Comparison of ENCODE assay signal across 10 mouse cellular contexts in genomic region chr15:102126303-102126702, GRCm38 (mm10). TPM values are rescaled to one million over a fixed set of nuclear protein-coding genes. Genes with fewer than 3 reads are reported as not detected.
A peak's percentile ranks its signal among the peaks of the same experiment; 100 is the strongest.
DNase-seq lines count a peak whose midpoint lies in the region; ATAC-seq lines count a peak whose summit lies in the region.
"Had no signal": no experiment of that assay in that cellular context is flagged by ENCODE, and none has a peak within 500 bp of the region (broad histone marks: within the 10 kb centered on the region; RNA-seq: fewer than 3 reads in every experiment).

No protein-coding gene starts in this region.

- H3K4me1 ChIP-seq in kidney, embryonic 14.5 days (ENCODE audit: control insufficient read depth, insufficient read depth, low read length) = no peaks in the 10 kb centered on the region
- H3K4me1 ChIP-seq: limb, embryonic 12.5 days had no signal

- H3K27ac ChIP-seq in kidney, embryonic 14.5 days (ENCODE audit: low read depth, low read length) = peak overlapping the region; percentile 42; the same call in 1 of the 2 replicates
- H3K27ac ChIP-seq: limb, embryonic 12.5 days had no signal

- no peaks in the 10 kb centered on the region for H3K9me3 ChIP-seq in kidney, embryonic 14.5 days (ENCODE audit: control insufficient read depth, low read length)
- H3K9me3 ChIP-seq: limb, embryonic 12.5 days had no signal

- H3K36me3 ChIP-seq in kidney, embryonic 14.5 days (ENCODE audit: control insufficient read depth, insufficient read depth, low read length) = peaks cover 69% of the 10 kb centered on the region

- no peak overlapping the region for H3K4me3 ChIP-seq in kidney, embryonic 14.5 days (ENCODE audit: low read length)
- H3K4me3 ChIP-seq: limb, embryonic 12.5 days had no signal

- H3K27me3 ChIP-seq in kidney, embryonic 14.5 days (ENCODE audit: control insufficient read depth, insufficient read depth, low read length) = no peaks in the 10 kb centered on the region
- H3K27me3 ChIP-seq: limb, embryonic 12.5 days; Patski had no signal

- H3K9ac ChIP-seq in kidney, embryonic 14.5 days (ENCODE audit: low read depth, low read length) = no peak overlapping the region
- H3K9ac ChIP-seq: limb, embryonic 12.5 days had no signal

- no peak for ATAC-seq in kidney, embryonic 14.5 days (ENCODE audit: low FRiP score, low TSS enrichment)
- ATAC-seq: Patski had no signal

- DNase-seq in ovary, postnatal 14 days (ENCODE audit: low spot score) = peak; percentile 58
- DNase-seq in ovary, adult 18-20 months (ENCODE audit: low spot score) = no peak
- DNase-seq in gastrocnemius, postnatal 25 days = peak; percentile 55
- DNase-seq in right cerebral cortex, postnatal 14 days = no peak
- DNase-seq in layer of hippocampus, postnatal 25 days (ENCODE audit: extremely low spot score in 1 of 2, low spot score in 1 of 2) = no peak
- no peak for DNase-seq in thymus, postnatal 25 days
- DNase-seq: embryo, embryonic 11 days had no signal

- no peak overlapping the region for H3K4me2 ChIP-seq in kidney, embryonic 14.5 days (replicated peaks; ENCODE audit: low read depth, low read length)
- H3K4me2 ChIP-seq: limb, embryonic 12.5 days had no signal

- WGBS in kidney, embryonic 14.5 days = 60% methylated on average over 2 of the region's 2 CpGs

RNA-seq across cellular contexts. Expression of gene Spryd3, which starts 9.7 kb away (rescaled TPM):
- total RNA-seq in gastrocnemius, postnatal 25 days (2021) = 1 to 10 TPM; 7.1 to 7.9 TPM
- polyA plus RNA-seq in kidney, embryonic 14.5 days (2014; fragmentation: Nextera tagmentation; extraction: Ambion mirVana) = 9.0 and 11.1 TPM in 2 replicates
- 100 to 1,000 TPM; 149 to 154 TPM for total RNA-seq in layer of hippocampus, postnatal 25 days (2021)

RNA-seq across cellular contexts. Expression of gene Igfbp6, which starts 17.9 kb away (rescaled TPM):
- total RNA-seq in gastrocnemius, postnatal 25 days (2021) = 10 to 100 TPM; 46.4 to 68.2 TPM
- polyA plus RNA-seq in kidney, embryonic 14.5 days (2014; fragmentation: Nextera tagmentation; extraction: Ambion mirVana) = 24.0 and 27.1 TPM in 2 replicates
- 10 to 100 TPM in 1 of 2 experiments, 1 to 10 TPM in 1; 8.0 to 11.1 TPM for total RNA-seq in layer of hippocampus, postnatal 25 days (2021)

RNA-seq across cellular contexts. Expression of gene Soat2, which starts 24.0 kb away (rescaled TPM):
- under 1 TPM in 1 of 2 experiments, not detected in 1; 0.16 TPM for total RNA-seq in gastrocnemius, postnatal 25 days (2021)
- polyA plus RNA-seq in kidney, embryonic 14.5 days (2014; fragmentation: Nextera tagmentation; extraction: Ambion mirVana) = 0.11 and 0.28 TPM in 2 replicates
- not detected for total RNA-seq in layer of hippocampus, postnatal 25 days (2021)
- polyA plus RNA-seq: limb, embryonic 12.5 days had no signal

RNA-seq across cellular contexts. Expression of gene Tns2, which starts 26.1 kb away (rescaled TPM):
- 10 to 100 TPM; 22.3 to 32.0 TPM for total RNA-seq in gastrocnemius, postnatal 25 days (2021)
- polyA plus RNA-seq in kidney, embryonic 14.5 days (2014; fragmentation: Nextera tagmentation; extraction: Ambion mirVana) = 39.1 and 46.6 TPM in 2 replicates
- total RNA-seq in layer of hippocampus, postnatal 25 days (2021) = 10 to 100 TPM; 13.3 to 15.0 TPM

RNA-seq across cellular contexts. Expression of gene Eif4b, which starts 52.7 kb away (rescaled TPM):
- 100 to 1,000 TPM; 141 to 145 TPM for total RNA-seq in gastrocnemius, postnatal 25 days (2021)
- 85.1 and 139 TPM in 2 replicates for polyA plus RNA-seq in kidney, embryonic 14.5 days (2014; fragmentation: Nextera tagmentation; extraction: Ambion mirVana)
- total RNA-seq in layer of hippocampus, postnatal 25 days (2021) = 100 to 1,000 TPM; 182 to 188 TPM

Comparison
In these comparisons a context has a peak if more than half of its experiments do, and no peak if none do; other contexts are left out.
1. DNase-seq: peak in ovary, postnatal 14 days (single experiment) and gastrocnemius, postnatal 25 days (single experiment); none in ovary, adult 18-20 months (single experiment), right cerebral cortex, postnatal 14 days (single experiment), layer of hippocampus, postnatal 25 days (0 of 2) and thymus, postnatal 25 days (single experiment).
2. RNA of gene Spryd3, which starts 9.7 kb away (total RNA-seq): 149 to 154 TPM in layer of hippocampus, postnatal 25 days; 7.1 to 7.9 TPM in gastrocnemius, postnatal 25 days; every median in the first group is over 10 times any median in the second.